Mouse (Mus musculus) 3134 (cell line): Measurements from ENCODE around the gene Ovol3.

ENCODE experiments used
- DNase-seq: peaks from one replicate; pipeline ENCODE4 v3.0.0-alpha.2; 2011; ENCODE audit warnings: low spot score; ENCODE audit not compliant: insufficient read length; ENCODE audit errors: extremely low read depth

Gene Ovol3

GRCm38 (mm10) chr7:30195461-30195860, 40.1 kb downstream of the Ovol3 start:
- DNase-seq = no peak

- DNase-seq = peak; percentile 96
These were observed 40.6 kb downstream of the Ovol3 start for GRCm38 (mm10) chr7:30194884-30195283.

- peak; percentile 37 for DNase-seq
These were observed 41.3 kb downstream of the Ovol3 start for GRCm38 (mm10) chr7:30194101-30194831.

GRCm38 (mm10) chr7:30193581-30194100, 41.9 kb downstream of the Ovol3 start:
- DNase-seq = peak; percentile 66

- DNase-seq = no peak
These were observed 42.5 kb downstream of the Ovol3 start for GRCm38 (mm10) chr7:30193013-30193412.

- DNase-seq = no peak
These were observed 43.4 kb downstream of the Ovol3 start for GRCm38 (mm10) chr7:30192088-30192487.

GRCm38 (mm10) chr7:30189116-30189491, 46.4 kb downstream of the Ovol3 start:
- no peak for DNase-seq

GRCm38 (mm10) chr7:30188344-30189115, 47.0 kb downstream of the Ovol3 start:
- DNase-seq = no peak

GRCm38 (mm10) chr7:30184641-30185348, 50.7 kb downstream of the Ovol3 start:
- DNase-seq = no peak

- DNase-seq = peak; percentile 83
These were observed 51.6 kb downstream of the Ovol3 start, which contains the start of gene Cox7a1 for GRCm38 (mm10) chr7:30183879-30184289. Cox7a1 (plus strand) TSS chr7:30184144.
